Mouse (Mus musculus): Measurements from ENCODE around the gene Mical3. TPM values are rescaled to one million over a fixed set of nuclear protein-coding genes. Genes with fewer than 3 reads are reported as not detected.
A peak's percentile ranks its signal among the peaks of the same experiment; 100 is the strongest.

Gene Mical3
- total and polyA plus RNA-seq, 2 experiments from 2014 or later, result 25.0 to 83.4 TPM

- no peak overlapping the region for H3K27ac ChIP-seq (ENCODE audit: low read depth, low read length)
- H3K9ac ChIP-seq (replicated peaks; ENCODE audit: low read length, poor library complexity, severe bottlenecking), result no peak overlapping the region
- no peaks in the 10 kb centered on the region for H3K9me3 ChIP-seq (ENCODE audit: low read length)
- no peak overlapping the region for H3K4me3 ChIP-seq (ENCODE audit: low read depth, low read length)
- TF ChIP-seq CTCF (IDR thresholded peaks at IDR 0.05), result no peak
- no peaks in the 10 kb centered on the region for H3K27me3 ChIP-seq (ENCODE audit: insufficient read depth, low read length)
- DNase-seq (ENCODE audit: low spot score) (no peak), ATAC-seq (ENCODE audit: low FRiP score) (no peak)
- 73% methylated on average over 10 of the region's 10 CpGs for WGBS
- peaks cover 4% of the 10 kb centered on the region; the same call in 1 of the 2 replicates for H3K36me3 ChIP-seq (ENCODE audit: insufficient read depth, low read length)
- no peak overlapping the region for H3K4me2 ChIP-seq (ENCODE audit: low read depth, low read length, poor library complexity, severe bottlenecking)
- H3K4me1 ChIP-seq (ENCODE audit: insufficient read depth, low read length), result no peaks in the 10 kb centered on the region
Observed at GRCm38 (mm10) chr6:121116434-121116833, 14.4 kb downstream of the Mical3 start.

- H3K27me3 ChIP-seq (ENCODE audit: insufficient read depth, low read length), result no peaks in the 10 kb centered on the region
- H3K4me1 ChIP-seq (ENCODE audit: insufficient read depth, low read length), result peaks cover 3% of the 10 kb centered on the region; the same call in 1 of the 2 replicates
- no peak for ATAC-seq (ENCODE audit: low FRiP score)
- no peaks in the 10 kb centered on the region for H3K9me3 ChIP-seq (ENCODE audit: low read length)
- H3K27ac ChIP-seq (ENCODE audit: low read depth, low read length), result no peak overlapping the region
- no peak overlapping the region for H3K4me3 ChIP-seq (ENCODE audit: low read depth, low read length)
- no peak for DNase-seq (ENCODE audit: low spot score)
- no peak overlapping the region for H3K9ac ChIP-seq (replicated peaks; ENCODE audit: low read length, poor library complexity, severe bottlenecking)
- TF ChIP-seq CTCF (IDR thresholded peaks at IDR 0.05), result no peak
- peaks cover 9% of the 10 kb centered on the region; the same call in 1 of the 2 replicates for H3K36me3 ChIP-seq (ENCODE audit: insufficient read depth, low read length)
- no peak overlapping the region for H3K4me2 ChIP-seq (ENCODE audit: low read depth, low read length, poor library complexity, severe bottlenecking)
- WGBS, result 65% methylated on average over 10 of the region's 10 CpGs
Observed at GRCm38 (mm10) chr6:121111448-121112055, 19.2 kb downstream of the Mical3 start.

DNA sequence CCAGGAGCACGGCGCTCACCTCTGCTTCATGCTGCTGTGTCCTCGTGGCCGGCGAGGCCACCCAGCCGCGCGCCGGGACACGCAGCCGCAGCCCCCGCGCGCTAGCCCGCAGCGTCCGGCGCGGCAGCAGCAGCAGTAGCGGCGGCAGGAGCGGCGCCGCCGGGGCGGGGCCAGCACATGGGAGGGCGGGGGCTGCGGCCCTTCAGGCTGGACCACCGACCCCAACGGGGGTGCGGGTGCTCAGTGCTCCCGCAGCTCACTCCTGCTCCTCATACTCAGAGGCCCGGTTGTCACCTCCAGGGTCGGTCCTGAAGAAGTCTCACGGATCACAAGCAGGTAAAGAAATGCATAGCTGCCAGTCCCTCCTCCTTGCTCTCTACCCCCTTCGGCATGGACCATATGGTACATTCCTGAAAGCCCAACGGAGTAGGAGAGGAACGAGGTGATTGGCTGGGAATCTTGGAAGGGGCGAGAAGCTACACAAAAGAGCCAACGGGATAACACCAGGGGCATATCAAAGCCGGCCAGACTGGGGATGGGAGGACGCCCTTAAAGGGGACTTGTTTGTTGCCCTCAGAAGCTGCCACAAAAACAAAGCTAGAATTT lies 20.7 kb downstream of the Mical3 start:
- ATAC-seq (ENCODE audit: low FRiP score) (peak; percentile 97), DNase-seq (ENCODE audit: low spot score) (peak; percentile 99)
- 0% methylated on average over 30 of the region's 42 CpGs for WGBS
- TF ChIP-seq CTCF (IDR thresholded peaks at IDR 0.05), result peak; percentile 11
- H3K36me3 ChIP-seq (ENCODE audit: insufficient read depth, low read length), result peaks cover 9% of the 10 kb centered on the region; the same call in 1 of the 2 replicates
- H3K4me3 ChIP-seq (ENCODE audit: low read depth, low read length), result peak overlapping the region; percentile 90
- H3K4me1 ChIP-seq (ENCODE audit: insufficient read depth, low read length), result peaks cover 3% of the 10 kb centered on the region; the same call in 1 of the 2 replicates
- peak overlapping the region; percentile 93 for H3K27ac ChIP-seq (ENCODE audit: low read depth, low read length)
- peak overlapping the region; percentile 95 for H3K4me2 ChIP-seq (ENCODE audit: low read depth, low read length, poor library complexity, severe bottlenecking)
- H3K27me3 ChIP-seq (ENCODE audit: insufficient read depth, low read length), result no peaks in the 10 kb centered on the region
- no peaks in the 10 kb centered on the region for H3K9me3 ChIP-seq (ENCODE audit: low read length)
- H3K9ac ChIP-seq (replicated peaks; ENCODE audit: low read length, poor library complexity, severe bottlenecking), result peak overlapping the region; percentile 81

- H3K4me2 ChIP-seq (ENCODE audit: low read depth, low read length, poor library complexity, severe bottlenecking), result peak overlapping the region; percentile 95
- 1% methylated on average over 46 of the region's 52 CpGs for WGBS
- no peaks in the 10 kb centered on the region for H3K27me3 ChIP-seq (ENCODE audit: insufficient read depth, low read length)
- peak overlapping the region; percentile 93 for H3K27ac ChIP-seq (ENCODE audit: low read depth, low read length)
- peak; percentile 38 for ATAC-seq (ENCODE audit: low FRiP score)
- H3K4me1 ChIP-seq (ENCODE audit: insufficient read depth, low read length), result peaks cover 3% of the 10 kb centered on the region; the same call in 1 of the 2 replicates
- peaks cover 9% of the 10 kb centered on the region; the same call in 1 of the 2 replicates for H3K36me3 ChIP-seq (ENCODE audit: insufficient read depth, low read length)
- no peaks in the 10 kb centered on the region for H3K9me3 ChIP-seq (ENCODE audit: low read length)
- H3K9ac ChIP-seq (replicated peaks; ENCODE audit: low read length, poor library complexity, severe bottlenecking), result peak overlapping the region; percentile 81
- TF ChIP-seq CTCF (IDR thresholded peaks at IDR 0.05), result peak; percentile 43
- H3K4me3 ChIP-seq (ENCODE audit: low read depth, low read length), result peak overlapping the region; percentile 90
- DNase-seq (ENCODE audit: low spot score), result peak; percentile 59
Observed at GRCm38 (mm10) chr6:121109181-121109981, 21.4 kb downstream of the Mical3 start.

GRCm38 (mm10) chr6:121108075-121108474 lies 22.7 kb downstream of the Mical3 start:
- H3K27me3 ChIP-seq (ENCODE audit: insufficient read depth, low read length), result no peaks in the 10 kb centered on the region
- H3K36me3 ChIP-seq (ENCODE audit: insufficient read depth, low read length), result peaks cover 10% of the 10 kb centered on the region; the same call in 1 of the 2 replicates
- no peak overlapping the region for H3K27ac ChIP-seq (ENCODE audit: low read depth, low read length)
- 0 out of 2 replicates have a peak overlapping the region, but pooled peaks have one; percentile 14 for H3K9ac ChIP-seq (replicated peaks; ENCODE audit: low read length, poor library complexity, severe bottlenecking)
- H3K4me1 ChIP-seq (ENCODE audit: insufficient read depth, low read length), result peaks cover 3% of the 10 kb centered on the region; the same call in 1 of the 2 replicates
- H3K4me2 ChIP-seq (ENCODE audit: low read depth, low read length, poor library complexity, severe bottlenecking), result peak overlapping the region; percentile 95; the same call in 1 of the 2 replicates
- H3K9me3 ChIP-seq (ENCODE audit: low read length), result no peaks in the 10 kb centered on the region
- TF ChIP-seq CTCF (IDR thresholded peaks at IDR 0.05), result no peak
- ATAC-seq (ENCODE audit: low FRiP score) (no peak), DNase-seq (ENCODE audit: low spot score) (no peak)
- H3K4me3 ChIP-seq (ENCODE audit: low read depth, low read length), result peak overlapping the region; percentile 90; the same call in 1 of the 2 replicates
- 85% methylated on average over 1 of the region's 1 CpGs for WGBS
